Mouse (Mus musculus) heart, embryonic 14.5 days (tissue): ENCODE measurements around the gene Xylt2. TPM values are rescaled to one million over a fixed set of nuclear protein-coding genes. Genes with fewer than 3 reads are reported as not detected.

Experiments used
- ATAC-seq: fragments of 200-750 bp; cut with Nextera tagmentation; 2 replicates; pipeline ENCODE4 v1.8.0; 2017; ENCODE audit warnings: low read depth, moderate TSS enrichment; ENCODE audit not compliant: insufficient number of reproducible peaks, insufficient read depth, low FRiP score
- H3K27ac ChIP-seq, 2 experiments: fragments of 200-500 bp in 1 of 2; fragments of 300-500 bp in 1 of 2; sonication (generic) in 1 of 2; replicated peaks in 1 of 2; 2 replicates each; pipeline ENCODE4 v1.5.1; 2012 to 2014; ENCODE audit warnings: low read depth in 2 of 2, low read length in 2 of 2, control low read depth in 1 of 2, mild to moderate bottlenecking in 1 of 2, mixed read lengths in 1 of 2; ENCODE audit not compliant: control insufficient read depth in 1 of 2, insufficient read depth in 1 of 2
- H3K27me3 ChIP-seq: fragments of 300-500 bp; sonication (generic); 2 replicates; pipeline ENCODE4 v1.6.1; 2014; ENCODE audit warnings: mild to moderate bottlenecking, low read length, control low read depth; ENCODE audit not compliant: control insufficient read depth, insufficient read depth
- H3K36me3 ChIP-seq: fragments of 300-500 bp; sonication (generic); 2 replicates; pipeline ENCODE4 v1.6.1; 2014; ENCODE audit warnings: mild to moderate bottlenecking, control low read depth, low read length, mixed read lengths; ENCODE audit not compliant: control insufficient read depth, insufficient read depth
- H3K4me1 ChIP-seq, 2 experiments: fragments of 200-500 bp in 1 of 2; fragments of 300-500 bp in 1 of 2; sonication (generic) in 1 of 2; 2 replicates each; pipeline ENCODE4 v1.6.1; 2012 to 2014; ENCODE audit warnings: low read length in 2 of 2, control low read depth in 1 of 2, mixed read lengths in 1 of 2; ENCODE audit not compliant: control insufficient read depth in 2 of 2, insufficient read depth in 2 of 2
- H3K4me2 ChIP-seq: fragments of 300-500 bp; sonication (generic); 2 replicates; pipeline ENCODE4 v1.6.1; 2014; ENCODE audit warnings: mild to moderate bottlenecking, low read length
- H3K4me3 ChIP-seq, 2 experiments: fragments of 200-500 bp in 1 of 2; fragments of 300-500 bp in 1 of 2; sonication (generic) in 1 of 2; 2 replicates each; pipeline ENCODE4 v1.5.1; 2012 to 2014; ENCODE audit warnings: low read length in 2 of 2, mild to moderate bottlenecking in 2 of 2, control low read depth in 1 of 2, low read depth in 1 of 2, moderate library complexity in 1 of 2; ENCODE audit not compliant: control insufficient read depth in 1 of 2, insufficient read depth in 1 of 2
- H3K9ac ChIP-seq: fragments of 300-500 bp; sonication (generic); 2 replicates; pipeline ENCODE4 v1.6.1; 2014; ENCODE audit warnings: mild to moderate bottlenecking, low read length
- H3K9me3 ChIP-seq: fragments of 300-500 bp; sonication (generic); 2 replicates; pipeline ENCODE4 v1.6.1; 2016; ENCODE audit warnings: low read length, control low read depth; ENCODE audit not compliant: control insufficient read depth
- WGBS: fragments of 180-500 bp; shearing (Covaris S2); extraction: QIAGEN DNeasy Blood & Tissue Kit; methylation state at CpG from one replicate; pipeline ENCODE4 v1.1.7; 2014; 5-methylcytosine and 5-hydroxymethylcytosine counted together
- polyA plus RNA-seq: library from polyadenylated mRNA; unstranded; fragments of >200 nt; fragmentation: Nextera tagmentation; extraction: Ambion mirVana; gene quantifications from 2 replicates; pipeline ENCODE4 v1.2.1, GENCODE M21; 2014

The Xylt2 gene
- polyA plus RNA-seq, 1 experiment from 2014 or later = 13.8 TPM

GRCm38 (mm10) chr11:94704472-94704871 is 27.2 kb upstream of the Xylt2 start, which contains the start of gene Gm11541:
Gm11541 (minus strand) TSS chr11:94704499.
- 63% methylated on average over 5 of the region's 5 CpGs for WGBS
- no peaks in the 10 kb centered on the region for H3K9me3 ChIP-seq
- no peak within 1 kb of the TSS for H3K4me3 ChIP-seq
- H3K4me1 ChIP-seq = 0 out of 4 replicates have a peak, but pooled peaks cover 0 to 3% of the 10 kb centered on the region in 2 experiments
- H3K4me2 ChIP-seq = no peak within 1 kb of the TSS
- no peak for ATAC-seq
- no peak within 1 kb of the TSS for H3K27ac ChIP-seq
- H3K9ac ChIP-seq = no peak within 1 kb of the TSS
- no peaks in the 10 kb centered on the region for H3K36me3 ChIP-seq
- no peaks in the 10 kb centered on the region for H3K27me3 ChIP-seq

- Histone ChIP-seq H3K4me3 (no peak overlapping the region), H3K9me3 (no peaks in the 10 kb centered on the region), H3K4me2 (no peak overlapping the region), H3K36me3 (no peaks in the 10 kb centered on the region), H3K27ac (no peak overlapping the region), H3K9ac (no peak overlapping the region), H3K27me3 (no peaks in the 10 kb centered on the region), H3K4me1 (0 out of 4 replicates have a peak, but pooled peaks cover 0 to 3% of the 10 kb centered on the region in 2 experiments)
- no peak for ATAC-seq
- 37% methylated on average over 7 of the region's 7 CpGs for WGBS
Measured at GRCm38 (mm10) chr11:94704020-94704419, 26.7 kb upstream of the Xylt2 start.

DNA sequence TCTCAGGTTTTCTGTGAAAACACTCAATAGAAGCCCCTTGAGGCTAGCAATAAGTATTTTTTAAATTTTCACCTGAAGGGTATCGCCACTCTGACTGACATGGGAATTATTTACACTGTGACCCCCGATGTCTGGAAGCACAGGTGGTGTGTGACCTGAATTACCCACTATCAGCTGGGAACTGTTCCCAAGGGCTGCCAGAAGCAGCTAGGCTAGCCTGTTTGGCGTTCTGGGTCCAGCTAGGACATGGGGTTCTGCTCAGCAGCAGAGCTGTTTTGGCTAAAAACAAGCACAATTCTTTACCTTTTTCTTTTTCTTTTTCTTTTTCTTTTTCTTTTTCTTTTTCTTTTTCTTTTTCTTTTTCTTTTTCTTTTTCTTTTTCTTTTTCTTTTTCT is 24.9 kb upstream of the Xylt2 start:
- no peak for ATAC-seq
- H3K4me3 ChIP-seq = no peak overlapping the region
- WGBS = 66% methylated on average over 3 of the region's 3 CpGs
- no peaks in the 10 kb centered on the region for H3K36me3 ChIP-seq
- H3K4me2 ChIP-seq = no peak overlapping the region
- H3K27me3 ChIP-seq = no peaks in the 10 kb centered on the region
- H3K4me1 ChIP-seq = peaks cover 3 to 4% of the 10 kb centered on the region in 2 experiments; a peak in 2 of 4 replicates
- H3K9me3 ChIP-seq = no peaks in the 10 kb centered on the region
- H3K27ac ChIP-seq = no peak overlapping the region
- H3K9ac ChIP-seq = no peak overlapping the region

DNA sequence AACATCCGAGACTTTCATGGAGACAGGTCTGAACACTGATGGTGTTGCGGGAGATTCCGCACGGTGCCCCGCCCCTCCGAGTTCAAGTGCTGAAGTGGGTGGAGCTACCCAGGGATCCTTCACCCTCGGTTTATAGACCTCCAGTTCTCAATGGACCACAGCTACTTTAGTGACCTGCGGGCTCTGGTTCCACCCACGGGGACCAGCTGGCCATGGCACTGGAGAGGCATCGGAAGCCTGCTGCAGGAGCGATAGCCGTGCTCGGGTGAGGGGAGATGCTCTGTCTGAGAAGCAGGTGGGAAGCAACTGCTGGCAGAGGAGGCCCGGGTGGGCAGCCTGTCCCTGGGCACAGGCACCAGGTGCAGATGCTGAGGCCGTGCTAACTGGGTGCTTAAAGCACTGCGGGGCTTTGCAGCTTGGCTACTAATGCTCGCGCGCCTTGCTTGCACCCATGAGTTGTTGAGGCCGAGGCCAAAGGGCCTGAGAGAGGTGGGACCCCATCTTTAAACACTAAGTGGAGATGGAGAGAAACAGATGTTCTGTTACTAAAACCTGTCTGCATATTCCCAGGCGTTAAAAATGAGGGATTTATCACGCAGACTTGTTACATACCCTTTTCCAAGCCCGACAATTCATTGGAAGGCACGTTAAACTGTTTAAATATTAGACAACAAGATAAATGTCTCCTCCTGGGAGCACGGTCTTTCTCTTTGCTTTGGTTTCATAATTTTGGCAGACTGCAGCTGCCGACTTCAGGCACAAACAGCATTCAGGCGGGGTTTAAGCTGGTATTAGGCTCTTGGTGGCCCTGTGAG is 24.3 kb upstream of the Xylt2 start:
- ATAC-seq = no peak
- Histone ChIP-seq H3K9ac (no peak overlapping the region), H3K27ac (no peak overlapping the region), H3K4me2 (no peak overlapping the region), H3K4me3 (no peak overlapping the region), H3K27me3 (no peaks in the 10 kb centered on the region), H3K36me3 (no peaks in the 10 kb centered on the region), H3K9me3 (no peaks in the 10 kb centered on the region), H3K4me1 (peaks cover 3 to 4% of the 10 kb centered on the region in 2 experiments; a peak in 2 of 4 replicates)
- WGBS = 63% methylated on average over 27 of the region's 27 CpGs

GRCm38 (mm10) chr11:94699399-94699798 is 22.1 kb upstream of the Xylt2 start:
- 90% methylated on average over 3 of the region's 3 CpGs for WGBS
- no peak overlapping the region for H3K4me2 ChIP-seq
- no peak for ATAC-seq

GRCm38 (mm10) chr11:94697703-94698464 is 20.6 kb upstream of the Xylt2 start:
- 43% methylated on average over 13 of the region's 13 CpGs for WGBS
- ATAC-seq = no peak
- Histone ChIP-seq H3K27me3 (no peaks in the 10 kb centered on the region), H3K4me2 (no peak overlapping the region), H3K9me3 (no peaks in the 10 kb centered on the region), H3K27ac (no peak overlapping the region), H3K4me3 (no peak overlapping the region), H3K36me3 (no peaks in the 10 kb centered on the region), H3K4me1 (peaks cover 3 to 4% of the 10 kb centered on the region in 2 experiments; a peak in 2 of 4 replicates), H3K9ac (no peak overlapping the region)

More at GRCm38 (mm10) chr11:94699399-94699798, 22.1 kb upstream of the Xylt2 start:
- Histone ChIP-seq H3K9ac (no peak overlapping the region), H3K36me3 (no peaks in the 10 kb centered on the region), H3K4me3 (no peak overlapping the region), H3K4me1 (peaks cover 3 to 4% of the 10 kb centered on the region in 2 experiments; a peak in 2 of 4 replicates), H3K9me3 (no peaks in the 10 kb centered on the region), H3K27me3 (no peaks in the 10 kb centered on the region), H3K27ac (no peak overlapping the region)

DNA sequence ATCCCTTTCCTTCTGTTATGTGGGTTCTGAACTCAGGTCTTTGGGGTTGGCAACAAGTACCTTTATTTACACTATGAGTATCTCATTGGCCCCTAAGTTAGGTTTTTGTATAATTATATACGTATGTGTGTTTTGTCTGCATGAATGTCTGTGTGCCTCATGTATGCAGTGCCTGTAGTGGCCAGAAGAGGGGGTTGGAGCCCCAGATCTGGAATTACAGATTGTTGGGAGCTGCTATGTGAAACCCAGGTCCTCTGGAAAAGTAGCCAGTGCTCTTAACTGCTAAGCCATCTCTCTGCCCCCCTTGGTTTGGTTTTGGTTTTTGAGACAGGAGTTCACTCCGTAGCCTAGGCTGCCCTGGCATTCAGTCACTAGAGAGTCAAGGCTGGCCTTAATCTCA is 19.8 kb upstream of the Xylt2 start:
- WGBS = 88% methylated on average over 2 of the region's 2 CpGs
- H3K9ac ChIP-seq = no peak overlapping the region
- H3K4me1 ChIP-seq = peaks cover 3 to 4% of the 10 kb centered on the region in 2 experiments; a peak in 2 of 4 replicates
- H3K9me3 ChIP-seq = no peaks in the 10 kb centered on the region
- ATAC-seq = no peak
- no peak overlapping the region for H3K4me2 ChIP-seq
- H3K4me3 ChIP-seq = no peak overlapping the region
- no peaks in the 10 kb centered on the region for H3K36me3 ChIP-seq
- no peak overlapping the region for H3K27ac ChIP-seq
- no peaks in the 10 kb centered on the region for H3K27me3 ChIP-seq
